Mouse (Mus musculus) G1E (cell line): ENCODE data around the gene Tfdp2.

Source experiments
- CTCF ChIP-seq: IDR thresholded peaks from 2 replicates; pipeline ENCODE4 v1.5.1; 2012; ENCODE audit warnings: low read depth, low read length, inconsistent platforms, mixed read lengths
- GATA1 ChIP-seq: IDR thresholded peaks from 2 replicates; pipeline ENCODE4 v1.6.1; 2012; ENCODE audit warnings: borderline replicate concordance, low read length, inconsistent platforms, mixed read lengths
- GATA2 ChIP-seq: IDR thresholded peaks from 2 replicates; pipeline ENCODE4 v1.6.1; 2012; ENCODE audit warnings: low read depth, low read length, inconsistent platforms, borderline replicate concordance
- POLR2AphosphoS5 ChIP-seq: IDR thresholded peaks from 2 replicates; pipeline ENCODE4 v1.6.1; 2012; ENCODE audit warnings: low read depth, low read length, inconsistent platforms; ENCODE audit not compliant: insufficient replicate concordance
- TAL1 ChIP-seq: conservative IDR thresholded peaks from 2 replicates; pipeline ENCODE4 v1.6.1; 2012; ENCODE audit warnings: low read depth, low read length, inconsistent platforms, mixed read lengths

- TF ChIP-seq CTCF: no peak
- no peak for TF ChIP-seq POLR2AphosphoS5
- TF ChIP-seq TAL1: no peak
- no peak for TF ChIP-seq GATA1
- TF ChIP-seq GATA2: no peak
Measured at GRCm38 (mm10) chr9:96261101-96261500, 65.0 kb downstream of the Tfdp2 start.
